Mouse (Mus musculus): ENCODE results near the gene 1110017D15Rik.

1110017D15Rik gene

DNA sequence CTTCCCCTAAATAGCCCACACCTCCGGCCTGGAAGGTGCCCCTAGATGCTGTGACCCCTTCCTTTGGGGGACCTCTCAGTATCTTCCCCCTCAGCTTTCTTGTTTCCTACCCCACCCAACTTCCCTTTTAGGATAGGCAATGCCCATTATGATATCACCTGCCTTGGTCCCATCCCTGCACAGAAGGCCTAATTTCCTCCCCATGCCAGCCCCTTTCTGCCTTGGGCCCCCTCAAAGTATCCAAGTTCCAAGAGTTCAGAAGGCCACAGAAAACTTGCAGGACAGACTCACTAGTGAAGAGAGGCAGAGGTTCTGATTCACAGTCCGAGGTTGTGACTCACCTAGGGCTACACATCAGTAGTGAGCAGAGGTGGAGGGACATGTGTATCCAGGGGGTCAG, at the start of gene 1110017D15Rik:
Gene 1110017D15Rik (minus strand): TSS at position 101 of the 400 bp plus-strand sequence.
- no peak for DNase-seq (ENCODE audit: low read depth)

DNA sequence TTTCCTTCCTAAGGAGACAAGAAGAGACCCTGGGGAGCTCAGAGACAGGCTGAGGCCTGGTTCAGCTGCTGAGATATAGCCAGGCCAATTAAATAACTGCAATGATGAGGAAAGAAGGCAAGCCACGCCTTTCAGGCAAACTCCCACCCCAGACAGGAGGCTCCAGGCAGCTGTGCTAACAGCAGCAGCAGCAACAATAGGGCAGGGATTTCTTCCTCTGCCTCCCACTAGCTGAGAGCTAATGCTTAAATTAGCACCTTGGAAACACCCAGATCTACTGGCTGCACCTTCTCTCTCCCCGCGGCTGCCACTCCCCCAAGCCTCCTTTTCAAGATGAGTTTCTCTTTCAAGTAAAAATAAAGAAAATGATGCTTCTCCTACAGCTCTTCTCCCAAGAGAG, 49.0 kb upstream of the 1110017D15Rik start:
- DNase-seq (ENCODE audit: low read depth): no peak

DNA sequence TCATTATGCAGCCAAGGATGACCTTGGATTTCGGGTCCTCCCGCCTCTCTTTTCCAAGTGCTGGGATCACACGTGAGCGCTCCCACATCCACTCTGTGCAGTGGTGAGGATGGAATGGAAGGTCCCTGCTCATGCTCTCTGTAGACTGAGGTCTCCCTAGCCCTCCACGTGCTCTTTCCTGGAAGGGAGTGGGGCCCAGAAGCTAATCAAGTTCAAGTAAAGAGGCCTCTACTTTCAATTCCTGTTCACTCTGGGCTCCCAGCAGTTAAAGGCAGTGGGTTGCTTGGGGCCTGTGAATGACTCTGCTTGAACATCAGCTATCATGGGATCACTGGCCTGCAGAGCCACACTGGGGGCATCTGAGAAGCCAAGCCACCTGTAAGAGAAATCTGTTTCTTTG, 46.2 kb upstream of the 1110017D15Rik start:
- no peak for DNase-seq (ENCODE audit: low read depth)

GRCm38 (mm10) chr4:41557092-41557491, 40.0 kb upstream of the 1110017D15Rik start:
- no peak for DNase-seq (ENCODE audit: low read depth)

DNA sequence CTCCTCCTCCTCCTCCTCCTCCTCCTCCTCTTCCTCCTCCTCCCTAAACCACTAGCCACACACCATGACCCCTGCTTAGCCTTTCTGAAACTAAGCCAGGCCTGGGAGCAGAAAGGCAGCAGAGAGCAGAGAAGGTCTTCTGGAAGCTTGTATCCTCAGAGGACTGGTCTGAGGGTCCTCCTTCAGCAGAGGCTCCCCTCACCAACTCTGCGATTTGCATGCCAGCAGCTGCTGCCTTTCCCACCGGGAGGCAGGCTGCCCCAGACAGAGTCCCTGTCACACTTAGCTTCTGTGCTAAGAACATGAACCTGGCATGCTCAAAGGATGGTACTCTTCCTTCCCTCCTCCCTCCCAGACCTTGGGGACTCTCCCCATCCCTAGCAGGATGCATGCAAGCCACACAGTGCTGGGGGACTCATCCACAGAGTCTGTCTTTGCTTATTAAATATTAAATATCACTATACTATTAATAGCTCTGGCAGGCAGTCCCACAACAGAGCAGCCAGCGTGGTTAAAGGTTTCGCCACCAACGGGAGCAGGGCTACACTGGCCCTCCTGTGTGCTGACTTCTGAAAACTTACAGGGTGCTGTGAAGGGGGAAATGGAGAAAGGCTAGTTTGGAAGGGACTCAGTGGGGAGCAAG, 39.3 kb upstream of the 1110017D15Rik start:
- DNase-seq (ENCODE audit: low read depth): no peak

DNA sequence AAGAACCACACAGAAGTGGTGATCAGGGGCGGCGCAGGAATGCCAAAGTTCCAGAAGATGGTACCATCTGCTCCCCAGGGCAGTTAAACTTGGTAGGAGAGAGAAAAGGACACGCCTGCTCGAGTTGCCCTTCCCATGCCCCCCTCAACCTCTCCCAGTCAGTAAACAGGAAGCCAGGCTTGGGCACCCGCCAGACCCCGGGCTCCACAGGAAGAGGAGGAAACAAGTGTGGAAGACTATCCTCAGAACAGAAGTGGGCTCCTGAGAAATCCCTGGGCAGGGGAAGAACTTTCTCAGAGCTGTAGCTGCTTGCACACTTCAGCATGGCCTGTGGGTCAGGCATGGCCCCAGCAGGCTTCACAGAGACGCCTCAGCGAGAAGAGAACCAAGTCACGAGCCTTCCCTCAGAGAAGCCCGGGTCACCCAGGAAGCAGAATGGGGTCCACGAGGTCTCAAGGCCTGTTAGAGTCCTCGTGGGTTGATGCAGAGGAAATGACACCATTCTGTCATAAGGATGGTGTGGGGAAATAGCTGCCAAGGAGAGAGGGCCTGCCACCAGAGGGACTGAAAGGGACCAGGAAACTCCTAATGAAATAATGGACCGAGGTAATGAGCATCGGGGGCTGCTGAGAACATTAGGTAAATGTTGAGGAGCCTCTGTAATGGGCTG, 38.0 kb upstream of the 1110017D15Rik start:
- DNase-seq (ENCODE audit: low read depth): no peak

GRCm38 (mm10) chr4:41553116-41553515, 36.0 kb upstream of the 1110017D15Rik start:
- DNase-seq (ENCODE audit: low read depth): no peak

- peak; percentile 78 for DNase-seq (ENCODE audit: low read depth)
These were observed 35.4 kb upstream of the 1110017D15Rik start for GRCm38 (mm10) chr4:41552529-41552928.

DNA sequence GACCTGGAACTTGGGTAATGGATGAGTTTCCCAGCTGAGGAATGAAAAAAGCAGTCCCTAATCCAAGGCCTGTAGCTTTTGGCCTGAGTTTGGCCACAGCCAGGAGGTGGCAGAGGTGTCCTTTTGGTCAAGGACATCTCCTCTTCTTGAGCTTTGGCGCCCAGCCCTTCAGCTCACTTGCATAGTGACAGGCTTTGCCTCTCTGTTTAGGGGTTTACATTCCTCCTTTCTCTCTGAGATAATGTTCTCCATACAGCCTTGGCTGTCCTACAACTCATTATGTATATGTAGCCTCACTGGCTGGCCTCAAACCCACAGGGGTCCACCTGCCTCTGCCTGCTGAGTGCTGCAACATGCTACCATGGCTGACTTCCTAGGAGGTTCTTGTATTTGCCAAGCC, 30.0 kb upstream of the 1110017D15Rik start:
- no peak for DNase-seq (ENCODE audit: low read depth)

- peak; percentile 63 for DNase-seq (ENCODE audit: low read depth)
These were observed 28.9 kb upstream of the 1110017D15Rik start for GRCm38 (mm10) chr4:41545985-41546384.

DNA sequence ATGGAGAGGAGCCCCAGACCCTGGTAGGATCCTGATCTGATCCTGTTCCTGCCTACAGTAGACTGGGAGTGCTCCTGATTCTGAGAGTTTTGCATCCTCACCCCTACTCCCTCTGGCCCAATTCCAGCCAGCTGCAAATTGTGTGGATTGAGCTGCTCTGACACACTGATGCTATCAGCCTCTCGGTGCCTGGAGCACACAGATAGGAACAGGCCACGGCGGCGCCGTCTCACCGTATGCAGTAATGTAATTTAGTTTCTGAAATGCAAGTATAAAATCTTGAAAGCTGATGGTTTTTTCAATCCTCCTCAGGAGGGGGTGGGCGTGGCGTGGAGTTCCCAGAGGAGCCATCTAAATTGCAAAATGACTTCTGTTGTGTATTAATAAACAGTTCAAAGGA, 25.0 kb upstream of the 1110017D15Rik start:
- no peak for DNase-seq (ENCODE audit: low read depth)

DNA sequence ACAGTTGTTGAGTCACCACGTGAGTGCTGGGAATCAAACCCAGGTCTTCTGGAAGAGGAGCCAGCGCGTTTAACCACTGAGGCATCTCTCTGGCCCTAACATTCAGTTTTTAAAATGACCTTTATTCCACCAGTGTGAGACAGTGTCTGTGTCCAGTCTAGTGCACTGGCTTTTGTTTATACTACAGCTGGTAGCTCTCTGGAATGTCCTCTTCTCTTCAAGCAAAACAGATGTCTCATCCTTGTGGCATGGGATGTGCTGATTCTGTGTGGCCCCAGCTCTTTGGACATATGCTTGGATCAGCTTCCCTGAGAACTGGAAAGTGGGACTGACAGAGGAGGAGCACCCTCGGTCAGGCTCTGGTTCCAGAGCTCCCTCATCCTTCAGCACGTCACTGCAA, 17.7 kb upstream of the 1110017D15Rik start:
- no peak for DNase-seq (ENCODE audit: low read depth)

DNA sequence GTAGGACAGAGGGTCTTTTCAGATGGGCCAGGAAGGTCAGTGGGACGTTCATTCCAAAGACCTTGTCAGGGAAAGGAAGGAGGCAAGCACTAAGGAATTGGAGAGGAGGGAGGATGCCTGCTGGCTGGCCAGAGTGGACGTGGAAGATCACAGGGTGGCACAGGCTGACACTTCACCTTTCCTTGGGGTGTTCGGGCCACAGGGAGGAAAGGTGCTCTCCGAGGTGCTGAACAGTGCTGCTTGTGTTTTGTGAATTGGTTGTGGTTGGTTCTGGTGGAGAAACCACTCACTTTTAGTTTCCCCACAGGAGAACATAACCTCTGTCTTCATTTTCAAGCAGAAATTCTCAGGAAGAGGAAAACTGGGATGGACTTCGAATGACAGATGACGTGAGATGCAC, 15.3 kb upstream of the 1110017D15Rik start:
- DNase-seq (ENCODE audit: low read depth): peak; percentile 58

- no peak for DNase-seq (ENCODE audit: low read depth)
These were observed 10.9 kb upstream of the 1110017D15Rik start for GRCm38 (mm10) chr4:41527996-41528395.

GRCm38 (mm10) chr4:41527076-41527475, 9.9 kb upstream of the 1110017D15Rik start:
- no peak for DNase-seq (ENCODE audit: low read depth)

- no peak for DNase-seq (ENCODE audit: low read depth)
These were observed 9.4 kb upstream of the 1110017D15Rik start for GRCm38 (mm10) chr4:41526553-41526952.

DNA sequence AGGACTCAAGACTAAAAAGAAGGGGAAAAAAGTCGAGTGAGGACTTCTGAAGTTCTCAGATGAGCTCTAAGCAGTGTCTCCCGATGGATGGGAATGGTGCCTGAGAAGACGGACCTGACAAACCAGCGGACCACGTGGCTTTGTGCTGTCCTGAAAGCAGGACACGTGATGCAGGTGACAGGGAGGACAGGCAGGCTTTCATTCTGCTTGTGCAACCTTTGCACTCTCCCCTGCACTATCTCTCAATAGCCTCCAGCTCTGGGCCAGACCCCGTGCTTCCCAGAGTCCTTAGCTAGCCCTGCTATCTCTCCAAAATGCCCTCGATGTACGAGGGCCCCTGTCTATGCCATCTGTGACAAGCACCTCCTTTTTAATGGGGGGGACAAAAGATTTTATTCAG, 7.7 kb upstream of the 1110017D15Rik start:
- DNase-seq (ENCODE audit: low read depth): no peak

DNA sequence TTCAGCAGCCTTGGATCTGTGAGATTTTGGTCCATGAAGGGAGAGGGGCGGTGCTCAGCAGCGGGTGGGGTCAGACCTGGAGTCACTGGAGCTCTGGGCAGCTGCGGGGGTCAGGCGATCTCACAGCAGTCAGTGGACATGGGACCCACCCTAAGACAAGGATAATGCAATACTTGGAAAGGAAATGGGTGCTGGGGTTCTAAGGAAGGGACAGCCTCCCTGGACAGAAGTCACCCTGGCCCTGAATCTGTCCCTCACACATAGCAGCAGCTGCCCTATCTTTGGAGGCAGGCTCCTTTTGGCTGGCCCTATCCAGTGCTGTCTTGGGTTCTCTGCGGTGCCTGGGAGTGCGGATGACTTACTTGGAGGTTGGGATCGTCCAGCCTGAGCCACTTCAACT, 6.7 kb upstream of the 1110017D15Rik start:
- no peak for DNase-seq (ENCODE audit: low read depth)

GRCm38 (mm10) chr4:41522788-41523187, 5.7 kb upstream of the 1110017D15Rik start:
- peak; percentile 71 for DNase-seq (ENCODE audit: low read depth)

GRCm38 (mm10) chr4:41522136-41522535, 5.0 kb upstream of the 1110017D15Rik start:
- DNase-seq (ENCODE audit: low read depth): no peak

- no peak for DNase-seq (ENCODE audit: low read depth)
These were observed 3.5 kb upstream of the 1110017D15Rik start for GRCm38 (mm10) chr4:41520641-41521040.

DNA sequence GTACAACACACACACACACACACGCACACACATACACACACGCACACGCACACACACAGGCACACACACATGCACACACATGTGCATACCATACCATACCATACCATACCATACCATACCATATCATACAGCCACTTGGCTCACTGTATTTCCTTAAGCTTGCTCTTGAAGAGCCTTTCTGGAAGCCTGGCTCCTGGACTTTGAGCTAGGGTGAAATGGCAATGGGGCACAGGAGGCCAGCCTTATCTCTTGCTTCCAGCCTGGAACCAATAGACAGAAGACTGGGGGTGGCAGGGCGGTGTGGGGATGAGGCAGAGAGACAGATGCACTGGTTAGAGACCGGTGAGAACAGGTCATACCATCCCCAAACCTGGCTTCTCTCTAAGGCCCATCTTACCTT, 2.1 kb upstream of the 1110017D15Rik start:
- no peak for DNase-seq (ENCODE audit: low read depth)

DNA sequence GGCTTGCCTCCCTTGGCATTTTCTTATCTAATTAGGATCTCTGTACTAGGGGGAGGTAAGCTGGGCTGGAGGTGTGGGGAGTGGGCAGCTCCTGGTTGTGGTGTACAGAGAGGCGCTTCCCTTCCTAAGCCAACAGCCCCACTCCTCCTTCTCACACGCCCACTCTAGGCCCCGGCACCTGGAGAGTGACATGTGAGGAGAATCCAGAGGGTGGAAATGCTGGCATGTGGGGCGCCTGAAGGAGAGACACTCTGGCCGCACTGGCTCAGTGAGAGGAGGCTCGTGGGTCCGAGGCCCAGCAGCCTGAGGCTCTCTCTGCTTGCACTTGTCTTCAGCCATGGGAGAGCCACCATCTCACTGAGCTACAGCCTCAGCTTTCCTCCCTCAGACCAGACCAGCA, 1.2 kb upstream of the 1110017D15Rik start:
- no peak for DNase-seq (ENCODE audit: low read depth)

DNA sequence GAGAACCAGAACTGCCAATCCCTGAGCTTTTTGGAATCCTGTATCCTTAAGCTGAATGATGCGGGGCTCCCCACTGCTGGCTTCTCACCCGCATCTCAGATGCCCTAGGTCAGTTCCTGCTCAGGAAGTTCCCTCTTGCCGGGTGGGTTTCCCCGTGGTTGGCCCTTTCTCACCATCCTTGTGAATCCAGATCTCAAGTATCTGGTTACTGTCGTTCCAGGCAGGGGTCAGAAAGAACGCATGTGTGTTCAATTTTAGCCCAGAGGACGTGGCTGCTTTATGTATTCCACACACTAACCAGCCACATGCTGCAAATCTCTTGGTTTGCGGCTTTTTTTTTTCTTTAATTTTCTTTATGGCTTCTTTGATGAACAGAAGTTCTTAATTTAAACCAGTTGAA, 3.4 kb downstream of the 1110017D15Rik start:
- no peak for DNase-seq (ENCODE audit: low read depth)

Data from NIH3T3 (cell line).